Mouse (Mus musculus) neural tube, embryonic 11.5 days (tissue): ENCODE results near the gene Sowahc. TPM values are rescaled to one million over a fixed set of nuclear protein-coding genes. Genes with fewer than 3 reads are reported as not detected.

Experiments used
- ATAC-seq: fragments of 200-750 bp; cut with Nextera tagmentation; 2 replicates; pipeline ENCODE4 v1.8.0; 2017; ENCODE audit warnings: moderate number of reproducible peaks, mild to moderate bottlenecking, moderate TSS enrichment, moderate library complexity; ENCODE audit not compliant: insufficient read depth, low FRiP score, low TSS enrichment
- DNase-seq: peaks from one replicate; pipeline ENCODE4 v3.0.0-alpha.2; 2015; ENCODE audit warnings: low spot score
- H3K27ac ChIP-seq: fragments of 300-500 bp; sonication (generic); 2 replicates; pipeline ENCODE4 v1.5.1; 2014; ENCODE audit warnings: low read depth, mild to moderate bottlenecking, low read length
- H3K27me3 ChIP-seq: fragments of 300-500 bp; sonication (generic); 2 replicates; pipeline ENCODE4 v1.6.1; 2014; ENCODE audit warnings: mild to moderate bottlenecking, low read length, mixed read lengths; ENCODE audit not compliant: control insufficient read depth, insufficient read depth
- H3K36me3 ChIP-seq: fragments of 300-500 bp; sonication (generic); 2 replicates; pipeline ENCODE4 v1.6.1; 2014; ENCODE audit warnings: mild to moderate bottlenecking, low read length, moderate library complexity, mixed read lengths; ENCODE audit not compliant: control insufficient read depth, insufficient read depth
- H3K4me1 ChIP-seq: fragments of 300-500 bp; sonication (generic); 2 replicates; pipeline ENCODE4 v1.6.1; 2014; ENCODE audit warnings: low read length, mixed read lengths; ENCODE audit not compliant: control insufficient read depth, insufficient read depth
- H3K4me2 ChIP-seq: fragments of 300-500 bp; sonication (generic); 2 replicates; pipeline ENCODE4 v1.6.1; 2014; ENCODE audit warnings: low read depth, mild to moderate bottlenecking, moderate library complexity
- H3K4me3 ChIP-seq: fragments of 300-500 bp; sonication (generic); 2 replicates; pipeline ENCODE4 v1.5.1; 2014; ENCODE audit warnings: low read depth, low read length
- H3K9ac ChIP-seq: fragments of 300-500 bp; sonication (generic); 2 replicates; pipeline ENCODE4 v1.6.1; 2014; ENCODE audit warnings: mild to moderate bottlenecking, low read length
- H3K9me3 ChIP-seq: fragments of 300-500 bp; sonication (generic); 2 replicates; pipeline ENCODE4 v1.6.1; 2016; ENCODE audit warnings: low read length; ENCODE audit not compliant: control insufficient read depth
- WGBS: fragments of 180-500 bp; shearing (Covaris S2); extraction: QIAGEN DNeasy Blood & Tissue Kit; methylation state at CpG from one replicate; pipeline ENCODE4 v1.1.7; 2014; 5-methylcytosine and 5-hydroxymethylcytosine counted together
- polyA plus RNA-seq: library from polyadenylated mRNA; unstranded; fragments of >200 nt; fragmentation: Nextera tagmentation; extraction: Ambion mirVana; gene quantifications from 2 replicates; pipeline ENCODE4 v1.2.1, GENCODE M21; 2014

Sowahc gene
- polyA plus RNA-seq, 1 experiment from 2014 or later, result 13.0 TPM

DNA sequence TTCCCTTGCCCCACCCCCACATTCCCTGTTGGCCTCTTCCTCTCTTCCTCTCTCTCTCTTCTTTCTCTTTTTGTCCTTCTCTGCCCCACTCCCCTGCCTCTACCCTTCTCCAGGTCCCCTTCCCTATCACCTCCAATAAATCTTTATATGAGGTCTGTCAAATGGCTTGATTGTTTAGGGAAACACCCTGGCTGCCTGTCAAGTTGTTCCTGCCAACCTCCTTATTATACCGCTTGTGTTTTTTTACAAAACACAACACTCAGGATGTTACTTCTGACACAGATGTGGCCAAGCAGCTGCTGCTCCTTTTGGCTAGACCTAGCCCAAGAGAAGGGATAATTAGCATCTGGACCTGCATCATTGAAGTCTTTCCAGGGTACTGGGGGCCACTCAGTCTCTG lies 40.3 kb downstream of the Sowahc start:
- H3K4me1 ChIP-seq, result no peaks in the 10 kb centered on the region
- no peak overlapping the region for H3K4me3 ChIP-seq
- H3K9ac ChIP-seq, result no peak overlapping the region
- 55% methylated on average over 1 of the region's 1 CpGs for WGBS
- ATAC-seq, result no peak
- no peaks in the 10 kb centered on the region for H3K9me3 ChIP-seq
- no peak overlapping the region for H3K27ac ChIP-seq
- H3K27me3 ChIP-seq, result no peaks in the 10 kb centered on the region
- no peaks in the 10 kb centered on the region for H3K36me3 ChIP-seq
- no peak for DNase-seq
- no peak overlapping the region for H3K4me2 ChIP-seq

DNA sequence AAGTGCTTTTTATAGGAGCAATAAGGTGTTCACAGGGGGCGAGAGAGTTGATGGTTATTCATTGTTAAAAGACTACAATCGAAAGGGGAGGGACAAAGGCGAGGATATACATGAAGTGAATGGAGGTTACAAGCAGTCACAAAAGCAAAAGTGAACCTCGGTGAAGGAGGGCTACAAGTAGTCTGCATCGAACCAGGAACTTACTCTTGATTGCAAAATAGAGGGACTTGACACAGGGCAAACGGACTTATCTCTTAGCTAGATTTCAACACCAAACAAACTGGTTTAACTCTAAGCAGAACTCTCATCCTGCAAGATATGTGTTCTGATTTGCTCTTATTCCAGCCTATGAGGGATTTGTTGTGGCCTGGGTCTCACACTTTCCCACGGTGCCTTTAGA lies 41.2 kb downstream of the Sowahc start:
- no peak overlapping the region for H3K4me3 ChIP-seq
- no peak overlapping the region for H3K4me2 ChIP-seq
- H3K9me3 ChIP-seq, result no peaks in the 10 kb centered on the region
- no peak overlapping the region for H3K27ac ChIP-seq
- ATAC-seq (no peak), DNase-seq (no peak)
- no peaks in the 10 kb centered on the region for H3K36me3 ChIP-seq
- no peak overlapping the region for H3K9ac ChIP-seq
- no peaks in the 10 kb centered on the region for H3K27me3 ChIP-seq
- H3K4me1 ChIP-seq, result no peaks in the 10 kb centered on the region
- WGBS, result 49% methylated on average over 7 of the region's 7 CpGs

DNA sequence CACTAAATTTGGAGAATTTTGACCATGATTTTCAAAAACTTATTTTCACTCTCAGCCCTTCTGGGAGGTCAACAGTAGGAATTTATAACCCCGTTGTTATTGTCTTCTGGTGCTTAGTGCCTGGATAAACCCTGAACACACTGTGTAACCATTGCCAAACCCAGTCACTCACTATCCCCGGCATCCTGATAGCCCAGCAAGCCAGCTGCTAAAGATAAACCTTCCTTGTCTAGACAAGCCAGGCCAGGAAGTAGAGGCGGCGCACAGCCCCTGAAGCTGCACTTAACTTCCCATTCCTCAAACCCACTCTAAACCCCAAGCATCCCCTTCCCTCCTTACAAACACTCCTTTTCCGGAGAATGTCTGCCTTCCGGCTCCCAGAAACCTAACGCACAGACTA lies 43.3 kb downstream of the Sowahc start:
- H3K9ac ChIP-seq, result no peak overlapping the region
- no peak overlapping the region for H3K4me3 ChIP-seq
- H3K4me2 ChIP-seq, result no peak overlapping the region
- 78% methylated on average over 7 of the region's 7 CpGs for WGBS
- no peaks in the 10 kb centered on the region for H3K27me3 ChIP-seq
- H3K9me3 ChIP-seq, result no peaks in the 10 kb centered on the region
- H3K36me3 ChIP-seq, result no peaks in the 10 kb centered on the region
- H3K4me1 ChIP-seq, result no peaks in the 10 kb centered on the region
- ATAC-seq (no peak), DNase-seq (no peak)
- no peak overlapping the region for H3K27ac ChIP-seq

DNA sequence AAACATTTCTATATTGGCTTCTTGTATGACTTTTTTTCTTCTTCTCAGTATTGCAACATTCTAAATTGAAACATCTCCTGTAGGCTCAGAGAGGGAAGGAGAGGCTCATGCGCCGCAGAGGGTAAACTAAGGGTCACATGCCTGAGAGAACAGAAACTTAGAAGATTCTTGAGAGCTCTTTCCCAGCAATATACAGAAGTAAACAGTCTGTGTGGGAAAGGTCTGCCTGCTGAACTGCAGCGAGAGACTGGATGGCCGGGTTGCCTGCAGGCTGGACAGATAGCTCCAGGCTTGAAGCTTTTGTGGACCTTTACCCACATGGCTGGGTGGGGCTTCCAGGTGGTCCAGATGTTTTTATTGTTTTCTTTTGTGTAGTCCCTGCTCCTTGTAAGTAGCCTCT lies 43.9 kb downstream of the Sowahc start:
- H3K4me3 ChIP-seq, result no peak overlapping the region

DNA sequence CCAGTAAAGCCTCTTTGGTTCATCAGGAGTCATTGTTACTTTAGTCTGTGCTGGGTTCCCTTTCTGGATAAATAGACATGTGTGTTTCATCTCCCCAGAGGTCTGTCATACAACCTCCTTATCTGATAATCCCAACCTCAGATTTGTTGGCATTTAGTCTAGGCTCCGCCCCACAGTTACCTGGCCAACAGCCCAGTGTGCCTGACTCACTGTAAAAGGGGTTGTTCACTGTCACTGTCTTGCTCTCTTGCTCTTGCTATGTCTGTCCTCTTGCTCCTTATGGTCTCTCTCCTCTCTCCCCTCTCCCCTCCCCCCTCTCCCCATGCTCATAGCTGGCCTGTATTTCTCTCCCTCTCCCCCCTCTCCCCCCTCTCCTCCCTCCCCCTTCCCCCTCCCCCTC lies 44.3 kb downstream of the Sowahc start:
- Histone ChIP-seq H3K9me3 (no peaks in the 10 kb centered on the region), H3K4me2 (no peak overlapping the region), H3K4me3 (no peak overlapping the region), H3K27me3 (no peaks in the 10 kb centered on the region), H3K27ac (no peak overlapping the region), H3K4me1 (no peaks in the 10 kb centered on the region), H3K9ac (no peak overlapping the region), H3K36me3 (no peaks in the 10 kb centered on the region)
- 90% methylated on average over 1 of the region's 1 CpGs for WGBS
- ATAC-seq (no peak), DNase-seq (no peak)

More for the DNA sequence above, 43.9 kb downstream of the Sowahc start:
- DNase-seq (no peak), ATAC-seq (no peak)
- H3K27me3 ChIP-seq, result no peaks in the 10 kb centered on the region
- WGBS, result 75% methylated on average over 4 of the region's 4 CpGs
- no peak overlapping the region for H3K9ac ChIP-seq
- H3K4me1 ChIP-seq, result no peaks in the 10 kb centered on the region
- H3K27ac ChIP-seq, result no peak overlapping the region
- H3K4me2 ChIP-seq, result no peak overlapping the region
- no peaks in the 10 kb centered on the region for H3K9me3 ChIP-seq
- H3K36me3 ChIP-seq, result no peaks in the 10 kb centered on the region

DNA sequence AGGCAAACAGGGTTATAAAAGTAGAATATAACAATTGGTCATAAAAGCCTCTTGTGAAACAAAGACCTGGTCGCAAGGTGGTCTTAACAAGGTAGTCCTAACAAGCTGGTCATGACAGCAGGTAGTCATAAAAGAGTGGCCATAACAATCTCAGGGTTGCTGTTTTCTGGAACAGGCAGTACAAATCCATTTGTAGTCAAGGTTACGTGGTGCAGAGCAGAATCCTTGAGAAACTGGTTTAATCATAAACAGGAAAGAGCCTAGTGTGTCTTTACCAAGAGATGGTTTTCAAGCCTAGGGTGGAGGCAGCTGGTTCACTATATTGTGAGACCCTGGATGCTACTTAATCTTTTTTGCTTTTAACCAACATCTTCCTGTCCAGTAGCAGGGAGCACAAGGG lies 45.5 kb downstream of the Sowahc start:
- H3K27me3 ChIP-seq, result no peaks in the 10 kb centered on the region
- 74% methylated on average over 2 of the region's 2 CpGs for WGBS

DNA sequence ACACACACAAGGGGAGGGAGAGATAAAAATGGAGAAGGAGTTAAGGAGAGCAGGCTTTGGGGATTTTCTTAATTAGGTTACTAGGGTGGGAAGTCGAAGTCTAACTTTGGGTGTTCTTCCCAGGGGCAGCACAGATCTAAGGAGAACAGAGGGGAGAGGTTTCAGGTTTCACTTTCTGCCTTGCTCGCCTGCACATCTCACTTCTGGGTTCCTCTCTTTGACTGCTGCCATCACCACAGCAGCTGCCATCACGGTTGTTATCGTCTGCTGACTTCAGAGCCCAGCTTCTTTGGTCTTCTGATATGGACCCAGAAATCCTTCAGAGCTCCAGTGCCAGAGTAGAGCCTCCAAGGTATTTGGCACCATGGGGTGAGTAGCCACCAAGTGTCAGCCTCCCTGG lies 46.4 kb downstream of the Sowahc start:
- no peak for ATAC-seq
- H3K4me2 ChIP-seq, result no peak overlapping the region
- no peaks in the 10 kb centered on the region for H3K27me3 ChIP-seq
- WGBS, result 51% methylated on average over 4 of the region's 4 CpGs
- DNase-seq, result no peak
- H3K36me3 ChIP-seq, result no peaks in the 10 kb centered on the region
- H3K27ac ChIP-seq, result no peak overlapping the region
- H3K9ac ChIP-seq, result no peak overlapping the region
- no peak overlapping the region for H3K4me3 ChIP-seq
- no peaks in the 10 kb centered on the region for H3K9me3 ChIP-seq
- H3K4me1 ChIP-seq, result no peaks in the 10 kb centered on the region

More for the DNA sequence above, 45.5 kb downstream of the Sowahc start:
- Histone ChIP-seq H3K4me2 (no peak overlapping the region), H3K4me3 (no peak overlapping the region), H3K9ac (no peak overlapping the region), H3K4me1 (no peaks in the 10 kb centered on the region), H3K9me3 (no peaks in the 10 kb centered on the region), H3K27ac (no peak overlapping the region), H3K36me3 (no peaks in the 10 kb centered on the region)
- no peak for ATAC-seq
- DNase-seq, result no peak

DNA sequence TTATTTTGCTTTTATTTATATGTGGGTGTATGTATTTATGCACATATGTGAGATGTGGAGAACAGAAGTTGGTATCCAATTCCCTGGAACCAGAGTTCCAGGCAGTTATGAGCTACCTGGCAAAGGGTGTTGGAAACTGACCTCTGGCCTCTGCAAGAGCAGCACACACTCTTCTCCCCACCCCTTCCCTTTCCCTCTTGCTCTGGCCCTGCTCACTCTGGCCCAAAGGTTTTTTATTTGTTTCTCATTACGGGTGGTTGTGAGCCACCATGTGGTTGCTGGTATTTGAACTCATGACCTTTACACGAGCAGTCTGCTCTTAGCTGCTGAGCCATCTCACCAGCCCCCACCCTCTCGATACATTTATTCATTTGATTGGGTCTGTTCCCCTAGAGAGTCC lies 47.0 kb downstream of the Sowahc start:
- DNase-seq, result no peak
- Histone ChIP-seq H3K27ac (no peak overlapping the region), H3K4me3 (no peak overlapping the region), H3K9ac (no peak overlapping the region), H3K9me3 (no peaks in the 10 kb centered on the region), H3K36me3 (no peaks in the 10 kb centered on the region), H3K4me2 (no peak overlapping the region), H3K4me1 (no peaks in the 10 kb centered on the region), H3K27me3 (no peaks in the 10 kb centered on the region)
- no peak for ATAC-seq
- WGBS, result 30% methylated on average over 3 of the region's 3 CpGs

DNA sequence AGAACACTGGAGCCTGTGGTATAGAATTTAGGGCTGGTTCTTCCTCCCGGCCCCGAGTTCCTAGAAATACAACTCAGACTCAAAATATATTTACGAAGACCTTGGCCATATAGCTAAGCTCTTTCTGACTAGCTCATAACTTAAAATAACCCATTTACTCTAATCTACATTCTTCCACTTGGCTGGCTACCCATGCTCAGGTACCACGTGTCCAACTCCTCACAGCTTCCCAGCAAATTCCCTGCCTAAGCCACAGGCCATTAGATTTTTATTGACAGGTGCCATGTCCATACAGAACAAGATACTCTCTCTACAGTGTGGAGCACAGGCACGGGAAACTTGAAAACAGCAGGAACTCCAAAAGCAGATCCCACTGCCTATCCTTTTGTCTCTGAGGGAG lies 54.0 kb downstream of the Sowahc start:
- no peak overlapping the region for H3K4me3 ChIP-seq
- no peaks in the 10 kb centered on the region for H3K36me3 ChIP-seq
- H3K4me2 ChIP-seq, result no peak overlapping the region
- no peaks in the 10 kb centered on the region for H3K9me3 ChIP-seq
- no peak for ATAC-seq
- H3K4me1 ChIP-seq, result no peaks in the 10 kb centered on the region
- H3K9ac ChIP-seq, result no peak overlapping the region
- WGBS, result 86% methylated on average over 5 of the region's 5 CpGs
- no peaks in the 10 kb centered on the region for H3K27me3 ChIP-seq
- DNase-seq, result no peak
- no peak overlapping the region for H3K27ac ChIP-seq
